Mouse (Mus musculus) retina, adult 2 months (tissue): Measurements from ENCODE around the gene Ern2.

Source experiments
- DNase-seq: peaks from one replicate; pipeline ENCODE4 v3.0.0-alpha.2; 2012; ENCODE audit warnings: low read depth, low spot score

Ern2 gene

DNA sequence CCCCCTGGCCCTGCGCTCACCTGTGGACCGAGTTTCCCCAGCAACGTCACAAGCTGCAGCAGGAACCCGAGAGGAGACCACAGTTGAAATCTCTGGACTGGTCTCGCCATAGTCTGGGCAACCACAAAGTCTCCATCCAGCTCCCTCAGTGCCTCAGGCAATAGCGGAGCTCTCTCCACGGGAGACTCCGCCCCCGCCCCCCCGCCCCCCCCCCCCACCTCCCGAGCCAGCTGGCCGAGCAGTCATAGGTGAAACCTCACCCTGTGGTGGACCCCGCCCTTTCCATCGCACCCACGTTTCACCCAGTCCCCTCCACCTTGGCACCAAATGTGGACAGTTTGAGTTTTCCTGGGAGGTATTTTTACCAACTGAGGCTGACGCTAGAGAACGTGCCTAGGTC lies at the start of gene Ern2:
Ern2 (minus strand) TSS at position 165 of the 400 bp plus-strand sequence.
- DNase-seq, result no peak

DNA sequence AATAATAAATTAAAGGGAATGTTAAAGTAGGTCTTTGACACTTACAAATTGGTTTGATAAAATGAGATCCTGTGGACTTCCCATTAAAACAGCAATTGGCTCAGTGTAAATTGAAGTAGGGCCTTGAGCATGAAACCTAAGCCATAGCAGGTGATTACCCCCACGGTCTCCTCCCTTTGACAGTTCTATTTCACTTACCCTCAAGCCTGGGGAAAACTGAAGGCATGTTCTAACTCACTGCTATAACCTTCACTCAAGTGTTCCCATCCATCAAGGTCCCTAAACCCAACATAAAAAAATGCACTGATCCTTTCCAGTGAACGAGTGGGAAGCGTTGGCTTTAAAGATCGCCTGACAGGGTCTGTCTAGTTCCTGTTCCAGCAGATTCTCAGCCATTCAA lies 44.9 kb upstream of the Ern2 start:
- no peak for DNase-seq

DNA sequence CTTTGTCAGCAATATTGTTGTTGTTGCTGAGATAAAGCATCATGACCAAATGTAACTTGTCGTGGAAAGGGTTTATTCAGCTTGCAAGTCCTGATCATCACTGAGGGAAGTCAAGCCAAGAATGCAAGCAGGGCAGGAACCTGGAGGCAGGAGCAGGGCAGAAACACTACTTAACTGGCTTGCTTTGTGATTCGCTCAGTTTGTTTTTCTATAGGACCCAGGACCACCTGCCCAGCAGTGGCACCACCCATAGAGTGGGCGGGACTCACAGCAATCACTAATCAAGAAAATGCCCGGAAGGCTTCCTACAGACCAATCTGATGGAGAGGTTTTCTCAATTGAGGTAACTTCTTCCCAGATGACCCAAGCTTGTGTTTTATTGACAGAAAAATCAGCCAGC lies 43.9 kb upstream of the Ern2 start:
- no peak for DNase-seq

DNA sequence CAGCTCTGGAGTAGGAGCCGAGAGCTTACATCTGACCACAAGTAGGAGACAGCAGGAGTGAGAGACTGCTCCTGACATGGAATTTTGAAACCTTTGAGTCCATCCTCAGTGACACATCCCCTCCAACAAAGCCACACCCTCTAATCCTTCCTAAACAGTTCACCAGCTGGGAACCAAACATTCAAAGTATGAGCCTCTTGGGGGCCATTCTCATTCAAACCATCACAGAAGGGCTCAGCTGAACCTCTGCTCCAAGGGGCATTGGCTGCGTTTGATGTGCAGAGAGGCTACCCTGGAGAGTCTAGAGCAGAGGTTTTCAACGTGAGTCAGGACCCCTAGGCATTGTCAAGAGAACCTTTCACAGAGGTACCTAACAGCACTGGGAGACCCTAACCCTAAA lies 43.3 kb upstream of the Ern2 start:
- DNase-seq, result no peak

- DNase-seq, result no peak
Measured at GRCm38 (mm10) chr7:122226744-122227143, 40.7 kb upstream of the Ern2 start.

DNA sequence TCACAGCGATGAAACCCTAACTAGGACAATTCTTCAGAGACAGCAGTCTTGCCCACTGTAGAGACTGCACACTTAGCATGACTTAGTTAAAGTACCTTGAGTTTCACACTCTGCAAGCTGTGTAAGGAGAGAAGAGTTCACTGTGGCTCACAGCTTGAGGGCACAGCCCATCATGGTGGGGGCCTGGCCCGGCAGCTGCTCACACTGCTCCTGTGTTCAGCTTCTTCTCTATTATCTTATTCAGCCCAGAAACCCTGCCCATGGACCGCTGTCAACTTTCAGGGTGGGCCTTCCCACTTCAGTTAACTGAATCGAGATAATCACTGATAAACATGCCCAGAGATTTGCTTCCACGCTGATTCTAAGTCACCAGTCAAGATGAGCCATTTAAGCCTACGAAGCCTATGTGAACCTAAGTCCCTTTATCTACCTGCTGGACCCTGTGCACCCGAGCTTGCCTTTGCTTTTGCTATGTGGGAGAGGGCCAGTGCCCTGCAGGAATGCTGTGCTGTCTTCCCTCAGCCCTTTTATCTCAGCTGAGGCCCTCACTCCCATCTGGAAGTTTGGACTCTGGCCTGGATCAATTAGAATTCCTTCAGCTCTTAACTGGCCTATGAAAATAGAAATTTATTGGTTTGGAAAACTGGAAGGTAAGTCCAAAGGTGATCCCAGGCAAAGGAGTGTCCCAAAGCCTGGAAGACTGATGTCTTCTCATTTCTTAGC lies 40.2 kb upstream of the Ern2 start:
- no peak for DNase-seq

- DNase-seq, result no peak
Measured at GRCm38 (mm10) chr7:122219315-122219801, 33.4 kb upstream of the Ern2 start, which contains the start of gene Chp2. Chp2 (plus strand) TSS chr7:122219496.

- DNase-seq, result no peak
Measured at GRCm38 (mm10) chr7:122208276-122209021, 22.4 kb upstream of the Ern2 start.

- no peak for DNase-seq
Measured at GRCm38 (mm10) chr7:122206121-122206520, 20.1 kb upstream of the Ern2 start.

DNA sequence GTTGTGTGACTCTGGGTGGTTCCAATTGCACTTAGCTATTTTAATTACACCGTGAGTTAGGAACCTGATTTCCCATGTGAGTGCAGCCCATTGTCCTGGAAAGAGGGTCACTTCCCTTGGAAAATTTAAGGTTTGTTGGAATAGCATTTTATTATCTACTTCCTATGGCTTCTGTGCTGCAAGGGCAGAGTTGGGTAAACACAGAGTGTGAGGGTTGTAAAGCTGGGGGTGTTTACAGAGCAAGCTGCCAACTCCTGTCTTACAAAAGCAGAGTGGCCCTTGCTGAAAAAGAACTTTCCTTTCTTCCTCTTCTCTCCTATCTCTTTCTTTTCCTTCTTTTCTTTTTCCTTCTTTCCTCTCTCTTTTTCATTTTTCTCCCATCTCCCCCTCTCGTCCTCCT lies 17.9 kb upstream of the Ern2 start:
- DNase-seq, result no peak

DNA sequence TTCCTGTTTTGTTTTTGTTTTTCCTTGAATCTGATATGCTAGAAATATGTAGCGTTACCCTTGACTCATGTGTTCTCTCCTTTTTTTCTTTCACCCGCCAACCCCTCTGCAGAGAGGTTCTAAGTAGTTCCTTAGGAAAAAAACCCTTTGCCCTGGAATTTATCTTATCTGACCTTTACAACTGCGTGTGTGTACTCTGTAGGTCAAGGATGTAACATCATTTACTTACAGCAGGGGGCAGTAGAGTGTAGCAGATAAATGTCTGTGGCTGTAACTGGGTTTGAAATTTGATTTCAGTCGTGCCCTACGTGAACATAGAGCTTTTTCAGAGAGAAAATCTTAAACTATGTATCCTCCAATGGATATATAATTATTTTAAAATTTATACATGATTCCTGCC lies 13.3 kb upstream of the Ern2 start:
- DNase-seq, result peak; percentile 22

- peak; percentile 53 for DNase-seq
Measured at GRCm38 (mm10) chr7:122197306-122197705, 11.3 kb upstream of the Ern2 start.

GRCm38 (mm10) chr7:122196771-122197170 lies 10.8 kb upstream of the Ern2 start:
- no peak for DNase-seq

DNA sequence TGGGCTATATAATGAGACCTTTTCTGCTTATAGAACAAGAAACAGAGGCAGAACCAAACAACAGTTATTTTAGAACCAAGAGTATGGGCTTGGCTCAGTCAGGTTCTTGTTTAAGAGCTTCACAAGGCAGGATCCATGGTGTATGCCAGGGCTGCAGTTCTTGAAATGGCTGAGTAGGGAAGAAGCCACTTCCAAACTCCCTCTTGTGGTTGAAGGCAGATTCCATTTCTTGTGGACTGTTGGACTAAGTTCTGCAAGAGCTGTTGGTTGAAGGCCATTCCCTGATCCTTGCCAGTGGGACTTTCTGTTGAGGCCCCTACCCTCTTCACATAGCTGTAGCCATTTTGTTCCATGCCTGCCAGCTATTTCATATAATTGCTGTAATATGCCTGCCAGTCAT lies 7.9 kb upstream of the Ern2 start:
- DNase-seq, result no peak

GRCm38 (mm10) chr7:122191097-122191496 lies 5.1 kb upstream of the Ern2 start:
- DNase-seq, result no peak

- peak; percentile 39 for DNase-seq
Measured at GRCm38 (mm10) chr7:122189484-122189883, 3.5 kb upstream of the Ern2 start.

DNA sequence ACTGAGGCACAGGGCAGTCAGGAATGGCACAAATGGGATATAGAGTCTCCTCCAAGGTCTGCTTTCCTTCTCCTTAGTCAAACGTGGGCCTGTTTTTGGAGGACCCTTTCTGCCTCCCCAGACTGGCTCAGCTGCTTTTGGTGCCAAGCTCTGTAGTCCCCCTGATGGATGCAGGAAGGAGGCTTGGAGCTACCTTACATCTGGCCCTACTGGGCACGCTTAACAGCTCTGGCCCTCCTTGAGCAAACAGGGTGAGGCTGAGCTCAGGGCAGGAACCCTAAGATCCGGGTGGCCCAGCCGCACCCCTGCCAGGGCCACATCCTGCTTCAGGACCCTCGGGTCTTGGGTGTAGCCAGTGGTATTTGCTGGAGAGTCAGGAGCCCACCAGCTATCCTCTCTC lies 1.4 kb downstream of the Ern2 start:
- no peak for DNase-seq

DNA sequence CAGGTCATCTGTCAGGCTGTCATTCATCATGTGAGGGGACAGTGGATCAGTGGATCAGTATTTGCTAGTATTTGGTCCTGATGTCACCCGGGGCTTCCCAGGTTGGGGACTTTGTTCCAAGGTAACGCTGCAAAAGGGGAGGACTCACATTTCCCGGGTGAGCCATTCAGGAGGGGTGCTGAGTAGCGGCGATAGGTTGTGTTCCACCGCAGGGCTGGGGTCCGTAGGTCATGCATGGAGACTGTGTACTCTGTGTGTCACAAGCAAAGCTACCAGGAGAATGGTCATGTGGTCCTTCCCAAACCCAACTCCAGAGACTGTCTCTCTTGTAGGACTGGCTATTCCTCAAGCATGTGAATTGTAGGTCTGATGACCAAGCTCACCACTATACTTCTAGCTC lies 5.3 kb downstream of the Ern2 start:
- DNase-seq, result no peak

DNA sequence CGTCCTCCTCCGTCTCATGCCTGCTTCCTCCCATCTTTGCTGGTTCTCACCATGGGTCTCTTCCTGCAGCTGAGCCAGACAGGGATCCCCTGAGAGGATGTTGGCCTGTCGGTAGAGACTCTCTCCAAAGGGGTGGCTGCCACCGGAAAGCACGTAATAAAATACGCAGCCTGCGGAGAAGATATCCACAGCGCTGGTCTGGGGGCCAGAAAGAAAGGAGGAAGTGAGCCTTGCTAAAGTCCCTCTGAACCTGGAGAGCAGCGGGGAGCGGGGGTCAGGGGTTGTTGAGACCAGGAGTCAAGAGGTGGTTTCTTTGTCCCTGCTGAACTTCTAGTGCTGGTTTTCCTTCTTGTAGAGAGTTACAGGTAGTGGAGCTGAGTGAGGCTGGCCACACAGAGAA lies 14.4 kb downstream of the Ern2 start:
- no peak for DNase-seq

DNA sequence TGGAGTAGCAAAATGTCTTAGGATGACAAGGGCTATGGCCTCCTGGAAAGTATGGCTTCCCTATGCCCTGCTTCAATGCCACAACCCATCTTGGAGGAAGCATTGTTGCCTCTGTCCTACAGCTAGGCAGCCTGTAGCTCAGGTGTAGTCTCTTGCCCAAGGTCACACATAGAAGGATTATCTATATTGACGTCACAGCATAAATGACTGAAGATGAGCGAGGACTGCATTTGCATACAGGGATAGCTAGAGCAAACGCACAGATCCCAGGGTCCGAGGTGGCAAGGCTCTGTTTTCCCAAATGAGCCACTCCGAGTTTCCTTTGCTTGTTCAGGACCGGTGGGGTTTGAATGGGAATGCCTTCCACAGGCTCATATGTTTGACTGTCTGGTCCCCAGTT lies 15.3 kb downstream of the Ern2 start:
- DNase-seq, result no peak

GRCm38 (mm10) chr7:122167203-122167602 lies 18.8 kb downstream of the Ern2 start:
- no peak for DNase-seq

DNA sequence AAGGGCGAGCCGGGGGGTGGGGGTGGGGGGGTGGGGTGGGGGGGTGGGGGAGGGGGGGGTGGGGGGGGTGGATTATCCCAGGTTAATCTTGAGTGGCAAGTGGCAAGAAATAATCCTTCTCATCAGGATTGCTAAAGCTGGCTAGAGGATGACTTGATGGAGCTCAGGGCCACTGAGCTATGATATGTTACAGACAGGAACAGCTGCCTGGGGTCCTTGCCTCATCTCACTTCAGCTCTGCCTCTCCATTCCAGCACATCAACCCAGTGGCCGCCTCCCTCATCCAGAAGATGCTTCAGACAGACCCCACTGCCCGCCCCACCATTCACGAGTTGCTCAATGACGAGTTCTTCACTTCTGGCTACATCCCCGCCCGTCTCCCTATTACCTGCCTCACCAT lies 22.2 kb downstream of the Ern2 start:
- no peak for DNase-seq

DNA sequence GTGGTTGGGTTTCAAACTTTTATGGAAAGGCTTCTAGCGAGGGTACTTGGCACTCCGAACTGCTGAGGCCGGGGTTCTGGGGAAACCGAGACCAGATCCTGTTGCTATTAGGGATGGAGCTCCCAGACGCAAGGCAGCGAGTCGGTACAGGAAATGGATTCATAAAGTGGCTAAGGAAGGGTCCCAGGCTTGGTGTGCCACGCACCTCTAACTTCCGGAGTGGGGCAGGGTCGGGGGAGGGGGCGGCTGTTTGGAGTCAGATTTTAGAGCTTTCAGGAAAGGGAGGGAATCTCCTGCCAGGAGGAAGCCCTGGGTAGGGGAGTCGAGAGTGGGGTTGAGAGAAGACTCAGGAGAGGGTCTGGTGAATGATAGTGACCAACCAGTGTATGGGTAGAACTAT lies 26.0 kb downstream of the Ern2 start:
- DNase-seq, result no peak
